Mouse (Mus musculus) cerebellum, adult 2 months (tissue): Measurements from ENCODE around the gene Spata13.

Experiments used
- CTCF ChIP-seq: fragments of 200-500 bp; IDR thresholded peaks from 2 replicates; pipeline ENCODE4 v1.5.1; 2011; ENCODE audit warnings: low read depth, mild to moderate bottlenecking, control low read depth, low read length, moderate library complexity, borderline replicate concordance; ENCODE audit not compliant: insufficient read depth
- POLR2A ChIP-seq: fragments of 200-500 bp; IDR thresholded peaks from 2 replicates; pipeline ENCODE4 v1.6.1; 2011; ENCODE audit warnings: low read length, control low read depth, borderline replicate concordance; ENCODE audit not compliant: insufficient read depth

GRCm38 (mm10) chr14:60735848-60736547 is 102.2 kb downstream of the Spata13 start:
- TF ChIP-seq POLR2A (no peak), CTCF (no peak)
